Mouse (Mus musculus): Measurements from ENCODE around the gene Hoxa4.

DNA sequence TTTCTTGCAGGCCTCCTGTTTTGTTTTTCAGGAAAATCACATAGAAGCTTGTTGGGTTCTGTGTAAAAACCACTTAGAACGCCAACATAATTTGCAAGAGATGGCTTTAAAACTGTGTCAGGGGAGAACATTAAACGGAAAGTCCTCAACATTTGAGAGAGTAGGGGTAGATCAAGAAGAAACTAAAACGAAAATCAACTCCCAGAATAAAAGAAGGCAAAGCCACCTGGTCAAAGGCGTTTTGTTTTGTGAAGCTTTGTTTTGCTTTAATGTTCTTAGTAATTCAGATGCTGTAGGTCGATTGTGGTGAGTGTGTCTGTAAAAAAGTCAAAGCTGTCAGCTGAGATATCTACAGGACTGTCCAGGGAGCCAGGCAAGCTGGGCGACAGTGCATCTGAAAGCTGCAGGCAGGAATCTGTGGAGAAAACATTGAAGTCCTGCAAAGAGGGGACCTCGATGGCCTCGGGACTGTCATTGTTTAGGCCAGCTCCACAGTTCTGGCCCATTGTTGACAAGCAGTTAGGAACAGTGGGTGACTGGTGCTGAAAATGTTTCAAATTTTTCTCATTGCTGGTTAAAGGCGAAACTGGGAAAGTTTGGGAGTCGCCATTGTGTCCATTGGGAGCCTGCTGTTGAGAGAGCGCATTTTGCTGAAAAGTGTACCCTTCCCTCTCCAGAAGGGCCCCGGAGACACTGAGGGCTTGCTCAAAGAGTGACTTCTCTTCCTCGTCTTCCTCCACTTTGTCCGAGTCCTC lies 28.8 kb downstream of the Hoxa4 start:
- no peak for TF ChIP-seq GATA1 (IDR thresholded peaks at IDR 0.05; ENCODE audit: borderline replicate concordance, low read length)
- no peak for TF ChIP-seq POLR2AphosphoS5 (IDR thresholded peaks at IDR 0.05; ENCODE audit: insufficient replicate concordance, low read depth, low read length)

Data from G1E (cell line).